Mouse (Mus musculus) liver, embryonic 14.5 days (tissue): ENCODE measurements around the gene Chst12.

Experiments used
- CTCF ChIP-seq: IDR thresholded peaks from 2 replicates; pipeline ENCODE4 v1.5.1; 2016; ENCODE audit warnings: antibody characterized with exemption, low read depth, control low read depth
- EP300 ChIP-seq: IDR thresholded peaks from 2 replicates; pipeline ENCODE4 v1.6.1; 2016; ENCODE audit warnings: antibody characterized with exemption, low read depth

GRCm38 (mm10) chr5:140521196-140521595 lies 15.8 kb downstream of the Chst12 start:
- TF ChIP-seq CTCF (no peak), EP300 (no peak)
